Mouse (Mus musculus) intestine, embryonic 16.5 days (tissue): ENCODE results near the gene Ntn1. TPM values are rescaled to one million over a fixed set of nuclear protein-coding genes. Genes with fewer than 3 reads are reported as not detected.

Experiments used
- ATAC-seq: fragments of 200-750 bp; cut with Nextera tagmentation; 2 replicates; pipeline ENCODE4 v1.8.0; 2017; ENCODE audit warnings: moderate TSS enrichment, moderate library complexity
- H3K27ac ChIP-seq: fragments of 300-500 bp; sonication (generic); 2 replicates; pipeline ENCODE4 v1.5.1; 2014; ENCODE audit warnings: mild to moderate bottlenecking, low read length
- H3K27me3 ChIP-seq: fragments of 300-500 bp; sonication (generic); replicated peaks from 2 replicates; pipeline ENCODE4 v1.6.1; 2014; ENCODE audit warnings: low read length, control low read depth, mixed read lengths; ENCODE audit not compliant: control insufficient read depth, insufficient read depth
- H3K36me3 ChIP-seq: fragments of 300-500 bp; sonication (generic); 2 replicates; pipeline ENCODE4 v1.6.1; 2014; ENCODE audit warnings: low read length, control low read depth; ENCODE audit not compliant: control insufficient read depth, insufficient read depth
- H3K4me1 ChIP-seq: fragments of 300-500 bp; sonication (generic); 2 replicates; pipeline ENCODE4 v1.6.1; 2014; ENCODE audit warnings: low read length, control low read depth, mixed read lengths; ENCODE audit not compliant: control insufficient read depth, insufficient read depth
- H3K4me2 ChIP-seq: fragments of 300-500 bp; sonication (generic); 2 replicates; pipeline ENCODE4 v1.6.1; 2014; ENCODE audit warnings: low read depth, low read length, control low read depth
- H3K4me3 ChIP-seq: fragments of 300-500 bp; sonication (generic); 2 replicates; pipeline ENCODE4 v1.5.1; 2014; ENCODE audit warnings: mild to moderate bottlenecking, low read length
- H3K9ac ChIP-seq: fragments of 300-500 bp; sonication (generic); 2 replicates; pipeline ENCODE4 v1.6.1; 2014; ENCODE audit warnings: low read depth, low read length
- H3K9me3 ChIP-seq: fragments of 300-500 bp; sonication (generic); 2 replicates; pipeline ENCODE4 v1.6.1; 2016; ENCODE audit warnings: low read length, control low read depth; ENCODE audit not compliant: control insufficient read depth
- WGBS: fragments of 180-500 bp; shearing (Covaris S2); extraction: QIAGEN DNeasy Blood & Tissue Kit; methylation state at CpG from one replicate; pipeline ENCODE4 v1.1.7; 2014; 5-methylcytosine and 5-hydroxymethylcytosine counted together
- polyA plus RNA-seq: library from polyadenylated mRNA; unstranded; fragments of >200 nt; fragmentation: Nextera tagmentation; extraction: Ambion mirVana; gene quantifications from 2 replicates; pipeline ENCODE4 v1.2.1, GENCODE M21; 2015

Ntn1 gene
- polyA plus RNA-seq, 1 experiment from 2014 or later: 5.6 TPM

DNA sequence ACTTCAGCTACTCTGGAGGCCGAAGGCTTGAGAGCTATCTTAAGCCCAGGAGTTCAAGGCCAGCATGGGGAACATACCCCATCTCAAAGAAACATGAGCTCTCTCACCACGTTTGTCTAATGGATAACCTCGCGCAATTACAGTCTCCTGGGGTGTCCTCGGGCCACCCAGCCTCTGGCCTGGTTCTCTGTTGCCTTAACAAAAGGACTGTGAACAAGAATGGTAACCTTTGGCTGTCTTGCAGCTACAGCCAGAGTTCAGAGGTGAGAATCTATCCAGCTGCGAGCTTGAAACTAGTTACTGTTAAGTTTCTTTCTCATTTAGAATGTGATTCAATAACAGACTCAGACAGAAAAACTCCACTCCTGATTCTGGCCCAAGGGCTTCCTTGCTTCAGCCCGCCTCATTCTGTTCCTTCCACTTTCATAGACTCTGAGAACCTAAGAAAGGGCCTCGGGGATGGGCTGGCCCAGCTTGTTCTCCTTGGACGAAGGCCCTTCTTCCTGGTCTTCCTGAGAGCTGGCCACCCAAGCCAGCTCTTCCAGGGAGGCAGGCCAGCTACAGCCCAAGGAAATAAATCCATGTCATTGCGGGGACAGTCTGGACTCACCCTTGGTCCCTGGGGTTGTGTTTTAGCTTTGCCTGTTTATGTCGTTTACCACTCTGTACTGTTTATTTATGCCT is 12.5 kb downstream of the Ntn1 start:
- Histone ChIP-seq H3K4me2 (no peak overlapping the region), H3K27ac (no peak overlapping the region)

DNA sequence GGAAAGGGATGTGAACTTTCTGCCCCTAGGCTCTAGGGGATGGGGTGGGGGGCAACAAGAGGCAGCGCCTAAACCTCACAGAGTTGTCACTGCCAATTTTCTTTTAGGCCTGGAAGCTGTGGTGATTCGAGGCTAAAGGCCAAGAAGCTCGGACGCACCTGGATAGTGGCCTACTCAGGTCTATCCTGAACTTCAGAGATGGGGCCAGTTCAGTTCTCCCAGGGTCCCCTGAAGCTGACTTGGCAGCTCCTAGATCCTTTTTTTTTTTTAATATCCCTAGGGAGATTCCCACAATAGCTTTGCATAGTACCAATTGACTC is 13.2 kb downstream of the Ntn1 start:
- H3K27me3 ChIP-seq: peaks cover 56% of the 10 kb centered on the region
- ATAC-seq: no peak
- H3K4me1 ChIP-seq: peaks cover 21% of the 10 kb centered on the region
- peak overlapping the region; percentile 72 for H3K9ac ChIP-seq
- H3K9me3 ChIP-seq: no peaks in the 10 kb centered on the region
- H3K4me3 ChIP-seq: peak overlapping the region; percentile 73
- peak overlapping the region; percentile 95 for H3K4me2 ChIP-seq
- no peaks in the 10 kb centered on the region for H3K36me3 ChIP-seq
- H3K27ac ChIP-seq: peak overlapping the region; percentile 75
- WGBS: 49% methylated on average over 4 of the region's 4 CpGs

More for the DNA sequence above, 12.5 kb downstream of the Ntn1 start:
- no peak for ATAC-seq
- H3K27me3 ChIP-seq: peaks cover 53% of the 10 kb centered on the region
- no peak overlapping the region for H3K4me3 ChIP-seq
- WGBS: 55% methylated on average over 11 of the region's 11 CpGs
- H3K4me1 ChIP-seq: peaks cover 21% of the 10 kb centered on the region
- no peak overlapping the region for H3K9ac ChIP-seq
- H3K9me3 ChIP-seq: no peaks in the 10 kb centered on the region
- no peaks in the 10 kb centered on the region for H3K36me3 ChIP-seq

DNA sequence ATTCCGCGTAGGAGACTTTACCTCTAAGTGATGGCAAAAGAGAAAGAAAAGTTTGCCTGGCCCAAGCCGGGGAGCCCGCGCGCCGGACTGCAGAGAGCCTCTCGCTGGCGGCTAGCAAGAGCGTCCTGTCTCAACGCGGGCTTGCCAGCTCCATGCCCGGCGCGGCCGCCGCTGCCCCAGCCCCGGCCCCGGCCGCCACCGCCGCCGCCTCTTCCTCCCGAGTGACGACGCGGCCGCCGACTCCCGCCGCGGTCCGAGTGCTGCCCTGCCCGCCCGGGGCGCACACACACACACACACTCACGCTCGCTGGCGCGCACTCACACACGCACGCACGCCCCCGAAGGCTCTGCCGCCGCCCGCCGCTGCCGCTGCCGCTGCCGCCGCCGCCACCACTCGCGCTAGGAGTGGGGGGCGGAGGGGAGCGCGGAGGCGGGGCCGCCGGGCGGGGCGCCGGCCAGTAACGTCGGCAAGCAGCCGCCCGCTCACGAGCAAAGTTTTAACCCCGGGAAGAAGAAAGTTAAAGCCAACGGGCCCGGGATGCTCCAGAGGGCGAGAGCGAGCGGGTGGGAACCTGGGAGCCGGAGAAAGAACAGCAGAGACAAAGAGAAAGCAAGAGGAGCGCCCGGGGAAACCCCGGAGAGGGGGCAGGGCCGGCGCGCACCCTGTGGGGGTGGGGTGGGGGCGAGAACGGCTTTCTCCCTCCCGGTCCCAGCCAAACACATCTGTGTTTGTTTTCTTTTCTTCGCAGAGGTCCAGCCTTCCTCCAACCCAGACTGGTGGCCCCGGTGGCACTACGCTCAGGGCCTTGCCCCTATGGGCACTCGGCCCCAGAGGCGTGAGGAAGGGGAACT is 13.8 kb downstream of the Ntn1 start:
- Histone ChIP-seq H3K4me2 (peak overlapping the region; percentile 95), H3K4me3 (peak overlapping the region; percentile 73), H3K9me3 (no peaks in the 10 kb centered on the region), H3K9ac (peak overlapping the region; percentile 72), H3K36me3 (no peaks in the 10 kb centered on the region), H3K27ac (peak overlapping the region; percentile 75), H3K4me1 (peaks cover 21% of the 10 kb centered on the region), H3K27me3 (peaks cover 56% of the 10 kb centered on the region)
- peak; percentile 72 for ATAC-seq
- 2% methylated on average over 81 of the region's 90 CpGs for WGBS

DNA sequence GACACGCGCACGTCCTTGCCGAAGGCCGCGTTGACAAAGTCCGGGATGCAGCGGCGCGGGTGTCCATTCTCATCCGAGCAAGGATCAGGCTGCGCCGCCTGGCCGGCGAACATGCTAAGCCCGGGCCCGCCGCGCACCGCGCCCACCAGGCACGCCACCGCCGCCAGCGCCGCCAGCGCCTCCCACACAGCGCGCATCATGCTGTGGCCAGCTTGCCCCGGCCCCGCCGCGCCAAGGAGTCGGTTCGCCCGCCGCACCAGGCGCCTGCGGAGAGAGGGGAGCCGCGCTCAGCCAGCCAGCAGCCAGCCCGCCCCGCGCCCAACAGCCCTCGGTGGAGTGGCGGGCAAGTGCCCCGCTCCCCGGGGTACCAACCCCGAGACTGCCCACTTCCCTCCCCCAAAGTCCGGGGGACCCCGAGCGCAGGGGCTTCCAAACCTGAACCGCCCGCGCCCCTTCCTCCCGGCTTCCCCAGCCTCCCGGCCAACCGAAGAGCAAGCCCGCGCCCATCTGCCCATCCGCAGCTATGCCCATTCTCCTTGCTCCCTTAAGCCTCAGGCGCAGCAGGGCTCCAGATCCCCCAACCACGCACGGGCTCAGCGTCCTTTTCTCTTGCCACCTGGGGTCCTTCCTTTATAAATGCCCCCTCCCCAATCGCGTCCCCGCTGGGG is 14.6 kb downstream of the Ntn1 start:
- Histone ChIP-seq H3K9ac (peak overlapping the region; percentile 72), H3K27me3 (peaks cover 52% of the 10 kb centered on the region), H3K27ac (peak overlapping the region; percentile 75), H3K4me3 (peak overlapping the region; percentile 73), H3K9me3 (no peaks in the 10 kb centered on the region), H3K4me1 (peaks cover 21% of the 10 kb centered on the region), H3K4me2 (peak overlapping the region; percentile 95), H3K36me3 (no peaks in the 10 kb centered on the region)
- WGBS: under 1% methylated on average over 52 of the region's 68 CpGs
- ATAC-seq: peak; percentile 49

DNA sequence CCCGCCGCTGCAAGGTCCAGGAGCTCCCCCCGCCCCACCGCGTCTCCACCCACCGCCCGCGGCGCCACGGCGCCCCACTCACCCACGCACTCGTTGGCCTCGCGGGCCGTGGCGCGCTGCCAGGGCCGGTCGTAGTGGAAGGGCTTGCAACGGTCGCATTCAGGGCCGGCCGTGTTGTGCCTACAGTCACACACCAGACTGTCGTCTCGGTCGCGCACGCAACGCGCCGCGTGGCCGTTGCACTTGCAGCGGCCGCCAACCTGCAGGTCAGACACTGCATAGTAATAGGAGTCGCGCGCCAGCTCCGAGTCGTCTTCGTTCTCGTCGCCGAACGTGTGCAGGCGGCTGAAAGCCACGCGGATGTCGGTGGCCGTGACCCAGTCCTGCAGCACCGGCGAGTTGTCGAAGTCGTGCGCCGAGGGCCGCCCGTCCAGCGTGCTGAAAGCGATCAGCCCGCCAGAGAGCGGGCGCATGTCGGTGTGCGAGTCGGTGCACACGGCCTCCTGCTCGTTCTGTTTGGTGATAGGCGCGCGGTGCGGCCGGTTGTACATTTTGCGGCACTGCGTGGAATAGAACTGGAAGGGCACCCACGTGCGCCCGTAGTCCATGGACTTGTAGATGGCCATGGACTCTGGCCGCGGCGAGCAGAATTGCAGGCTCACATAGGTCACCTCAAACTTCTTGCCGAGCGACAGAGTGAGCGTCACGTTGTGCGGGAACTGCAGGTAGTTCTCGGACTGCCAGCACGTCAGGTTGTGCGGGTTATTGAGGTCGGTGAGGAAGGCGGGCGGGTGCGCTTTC is 15.4 kb downstream of the Ntn1 start:
- H3K4me3 ChIP-seq: peak overlapping the region; percentile 73
- 0 out of 2 replicates have a peak, but pooled peaks have one; percentile 22 for ATAC-seq
- whole genome bisulfite sequencing: under 1% methylated on average over 94 of the region's 94 CpGs
- H3K9me3 ChIP-seq: no peaks in the 10 kb centered on the region
- peak overlapping the region; percentile 95 for H3K4me2 ChIP-seq
- peak overlapping the region; percentile 72 for H3K9ac ChIP-seq
- no peak overlapping the region for H3K27ac ChIP-seq
- H3K27me3 ChIP-seq: peaks cover 44% of the 10 kb centered on the region
- no peaks in the 10 kb centered on the region for H3K36me3 ChIP-seq
- peaks cover 15% of the 10 kb centered on the region for H3K4me1 ChIP-seq

DNA sequence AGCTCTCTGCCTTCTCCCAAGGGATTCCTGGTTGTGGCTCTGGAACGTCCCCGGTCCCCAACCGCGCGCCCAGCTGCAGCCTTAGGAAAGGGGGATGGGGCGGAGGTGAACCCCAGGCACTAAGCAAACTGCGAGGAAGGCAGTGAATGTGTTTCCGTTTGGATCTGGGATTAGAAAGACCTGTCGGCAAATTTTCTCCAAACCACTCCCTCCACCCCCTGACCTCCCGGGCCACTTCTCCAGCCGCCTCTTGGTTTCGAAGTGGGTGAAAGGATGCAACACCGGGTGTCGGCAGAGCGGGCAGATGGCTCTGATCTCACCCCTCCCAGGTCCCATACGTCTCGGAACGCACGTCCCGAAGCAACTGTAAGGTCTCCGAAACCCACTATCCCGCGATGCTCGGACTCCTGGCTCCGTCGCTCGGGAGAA is 16.0 kb downstream of the Ntn1 start:
- no peak for ATAC-seq
- Histone ChIP-seq H3K4me3 (peak overlapping the region; percentile 73), H3K4me2 (peak overlapping the region; percentile 95), H3K27me3 (peaks cover 44% of the 10 kb centered on the region), H3K27ac (no peak overlapping the region), H3K9me3 (no peaks in the 10 kb centered on the region), H3K9ac (peak overlapping the region; percentile 72), H3K36me3 (no peaks in the 10 kb centered on the region), H3K4me1 (peaks cover 17% of the 10 kb centered on the region)
- 3% methylated on average over 27 of the region's 27 CpGs for WGBS

DNA sequence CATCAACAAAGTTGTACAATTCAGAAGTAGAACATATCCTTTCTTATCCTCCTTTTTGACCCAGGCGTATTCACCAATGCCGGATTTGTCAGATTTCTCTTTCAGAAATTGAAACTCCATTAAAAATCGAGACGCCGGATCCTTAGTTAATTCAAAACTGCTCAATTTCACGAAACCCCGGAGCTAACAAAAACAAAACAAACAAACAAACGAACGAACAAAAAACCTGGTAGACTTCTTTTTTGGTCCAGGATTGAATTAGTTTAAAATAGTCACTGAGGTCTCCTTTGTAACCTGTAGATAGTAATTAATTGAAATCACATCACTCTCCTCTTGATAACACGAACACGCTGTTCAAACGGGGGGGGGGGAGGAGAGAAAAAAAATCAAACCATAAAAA is 16.5 kb downstream of the Ntn1 start:
- H3K9ac ChIP-seq: peak overlapping the region; percentile 72; the same call in 1 of the 2 replicates

DNA sequence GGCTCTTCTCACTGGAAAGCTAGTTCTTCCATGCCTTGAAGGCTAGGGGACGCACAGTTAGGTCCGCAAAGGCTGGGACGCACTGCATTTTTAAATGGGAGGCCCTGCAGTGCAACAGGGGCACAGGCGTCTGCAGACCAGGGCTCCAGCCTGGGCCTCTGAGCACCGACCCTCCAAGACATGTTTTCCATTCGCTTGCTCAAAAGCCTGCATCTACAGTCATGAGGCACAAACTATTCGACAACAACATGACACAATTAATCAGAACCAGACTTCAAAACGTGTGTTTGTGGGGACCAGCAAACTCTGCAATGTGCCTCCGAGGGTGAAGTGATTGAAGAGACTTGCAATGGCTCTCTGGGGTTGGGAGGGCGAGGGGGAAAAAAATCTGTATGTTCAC is 17.1 kb downstream of the Ntn1 start:
- no peaks in the 10 kb centered on the region for H3K36me3 ChIP-seq
- 0 out of 2 replicates have a peak overlapping the region, but pooled peaks have one; percentile 95 for H3K4me2 ChIP-seq
- peak overlapping the region; percentile 12; the same call in 1 of the 2 replicates for H3K4me3 ChIP-seq
- H3K27ac ChIP-seq: no peak overlapping the region
- peaks cover 44% of the 10 kb centered on the region for H3K27me3 ChIP-seq
- H3K4me1 ChIP-seq: peaks cover 22% of the 10 kb centered on the region
- no peak for ATAC-seq
- H3K9ac ChIP-seq: peak overlapping the region; percentile 7; the same call in 1 of the 2 replicates
- WGBS: 30% methylated on average over 10 of the region's 10 CpGs
- no peaks in the 10 kb centered on the region for H3K9me3 ChIP-seq

More for the DNA sequence above, 16.5 kb downstream of the Ntn1 start:
- H3K27me3 ChIP-seq: peaks cover 44% of the 10 kb centered on the region
- H3K36me3 ChIP-seq: no peaks in the 10 kb centered on the region
- H3K4me1 ChIP-seq: peaks cover 22% of the 10 kb centered on the region
- peak overlapping the region; percentile 95 for H3K4me2 ChIP-seq
- no peaks in the 10 kb centered on the region for H3K9me3 ChIP-seq
- WGBS: 17% methylated on average over 12 of the region's 12 CpGs
- H3K27ac ChIP-seq: no peak overlapping the region
- ATAC-seq: no peak
- H3K4me3 ChIP-seq: peak overlapping the region; percentile 73
